8 mouse cellular contexts compared by ENCODE assay signal in the genomic region with DNA sequence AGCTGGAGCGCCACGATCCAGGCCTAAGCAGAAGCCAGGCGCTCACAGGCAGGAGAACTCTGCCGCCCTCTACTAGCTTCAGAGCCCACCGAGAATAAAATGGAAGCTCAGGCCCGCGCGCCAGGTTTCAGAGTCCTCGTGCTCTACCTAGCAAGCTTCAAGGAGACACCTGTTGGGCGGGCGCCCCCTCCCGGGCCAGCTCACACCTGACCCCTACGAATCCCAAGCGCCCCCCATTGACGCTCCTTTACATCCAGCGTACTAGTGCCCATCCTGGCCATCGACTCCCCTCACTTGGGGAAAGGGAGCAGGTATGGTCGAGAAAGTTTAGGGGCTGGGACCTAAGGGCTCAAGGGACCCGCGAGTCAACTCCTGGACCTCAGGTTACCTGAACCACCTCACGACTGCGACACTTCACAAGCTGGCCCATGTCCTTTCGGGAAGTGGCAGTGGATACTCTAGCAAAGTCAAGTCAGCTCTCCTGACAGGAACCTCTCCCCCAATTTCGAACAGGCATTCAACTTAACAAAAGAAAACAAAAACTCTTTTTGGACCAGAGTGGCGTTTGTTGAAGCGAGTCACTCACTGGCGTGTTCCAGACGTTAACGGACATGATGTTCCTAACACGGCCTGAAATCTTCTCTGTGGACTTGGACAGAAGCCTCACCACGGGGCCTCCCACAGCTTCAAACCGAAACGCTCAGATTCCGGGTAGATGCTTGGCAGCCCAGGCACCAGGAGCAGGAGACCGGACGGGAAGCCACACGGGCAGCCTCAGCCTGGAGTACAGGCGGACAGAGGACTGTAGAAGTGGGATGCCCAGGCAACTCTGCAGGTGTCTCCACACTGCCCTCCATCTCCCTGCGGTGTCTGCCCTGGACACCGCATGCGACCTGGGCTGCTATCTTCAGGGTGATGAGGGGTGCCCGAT. TPM values are rescaled to one million over a fixed set of nuclear protein-coding genes. Genes with fewer than 3 reads are reported as not detected.
DNase-seq lines count a peak whose midpoint lies in the region; ATAC-seq lines count a peak whose summit lies in the region.

No protein-coding gene starts in this region.

- DNase-seq in urinary bladder, postnatal 14 days (ENCODE audit: low spot score), result peak; percentile 40
- no peak for DNase-seq in urinary bladder, adult 2 months (ENCODE audit: low spot score)
- peak; percentile 20 for DNase-seq in heart, postnatal 4 days
- DNase-seq in right cerebral cortex, adult 18-20 months, result no peak
- no peak for DNase-seq in left cerebral cortex, adult 18-20 months (ENCODE audit: low spot score in 2 of 2)
- no peak for DNase-seq in thymus, postnatal 10 days (ENCODE audit: low spot score in 2 of 2)

- peaks cover 96% of the 10 kb centered on the region for H3K27me3 ChIP-seq in limb, embryonic 12.5 days
- peaks cover 32% of the 10 kb centered on the region for H3K27me3 ChIP-seq in midbrain, embryonic 15.5 days (replicated peaks)

- peaks cover 47% of the 10 kb centered on the region for H3K4me1 ChIP-seq in limb, embryonic 12.5 days (replicated peaks)
- H3K4me1 ChIP-seq in midbrain, embryonic 15.5 days, result peaks cover 39% of the 10 kb centered on the region

- peak overlapping the region; percentile 90 for H3K4me2 ChIP-seq in limb, embryonic 12.5 days
- peak overlapping the region; percentile 69 for H3K4me2 ChIP-seq in midbrain, embryonic 15.5 days

- H3K4me3 ChIP-seq in limb, embryonic 12.5 days (replicated peaks), result peak overlapping the region; percentile 60
- peak overlapping the region; percentile 57 for H3K4me3 ChIP-seq in midbrain, embryonic 15.5 days

- H3K9me3 ChIP-seq in limb, embryonic 12.5 days, result no peaks in the 10 kb centered on the region
- H3K9me3 ChIP-seq in midbrain, embryonic 15.5 days, result no peaks in the 10 kb centered on the region

- ATAC-seq in limb, embryonic 12.5 days (ENCODE audit: insufficient number of reproducible peaks, insufficient read depth, low FRiP score, low TSS enrichment, low read depth), result no peak; the same call in 1 of the 2 replicates
- peak; percentile 28; the same call in 1 of the 2 replicates for ATAC-seq in midbrain, embryonic 15.5 days (replicated peaks)

- H3K27ac ChIP-seq in limb, embryonic 12.5 days, result no peak overlapping the region
- H3K27ac ChIP-seq in midbrain, embryonic 15.5 days, result peak overlapping the region; percentile 92

- under 1% methylated on average over 42 of the region's 42 CpGs for whole genome bisulfite sequencing in limb, embryonic 12.5 days
- under 1% methylated on average over 42 of the region's 42 CpGs for WGBS in midbrain, embryonic 15.5 days

- 0 out of 2 replicates have a peak overlapping the region, but pooled peaks have one; percentile 40 for H3K9ac ChIP-seq in limb, embryonic 12.5 days (replicated peaks)
- peak overlapping the region; percentile 51 for H3K9ac ChIP-seq in midbrain, embryonic 15.5 days

- no peaks in the 10 kb centered on the region for H3K36me3 ChIP-seq in limb, embryonic 12.5 days
- no peaks in the 10 kb centered on the region for H3K36me3 ChIP-seq in midbrain, embryonic 15.5 days (replicated peaks)

RNA-seq across cellular contexts. Expression of a gene that starts 1.0 kb away (rescaled TPM):
- 1.0 and 2.0 TPM in 2 replicates for polyA plus RNA-seq in urinary bladder, adult 2 months (2012; rRNA removed)
- total RNA-seq in heart, postnatal 4 days (2021), result 10 to 100 TPM; 12.4 to 15.5 TPM
- polyA plus RNA-seq in limb, embryonic 12.5 days (2016; fragmentation: Nextera tagmentation; extraction: Ambion mirVana), result 8.7 and 9.5 TPM in 2 replicates
- 41.5 and 52.6 TPM in 2 replicates for polyA plus RNA-seq in midbrain, embryonic 15.5 days (2015; fragmentation: Nextera tagmentation; extraction: Ambion mirVana)
- total RNA-seq in left cerebral cortex, adult 18-20 months (2021), result not detected

Comparison
In these comparisons a context has a peak if more than half of its experiments do, and no peak if none do; other contexts are left out.
1. DNase-seq: peak in urinary bladder, postnatal 14 days (single experiment) and heart, postnatal 4 days (single experiment); none in urinary bladder, adult 2 months (single experiment), right cerebral cortex, adult 18-20 months (single experiment), left cerebral cortex, adult 18-20 months (0 of 2) and thymus, postnatal 10 days (0 of 2).